Mouse (Mus musculus) adrenal gland, postnatal 25 days (tissue): ENCODE measurements at regions not wholly inside any gene's neighbourhood (a gene's known extent, or its start where the extent isn't known, plus 50 kb on each side); places are given as distances from the start of the nearest gene placed in this dataset.

Experiments
- DNase-seq: peaks from one replicate; pipeline ENCODE4 v3.0.0; 2021; ENCODE audit warnings: mixed read lengths

- DNase-seq, result no peak
Observed at GRCm38 (mm10) chr3:82781464-82781863, 94.8 kb downstream of the Rbm46 start.

GRCm38 (mm10) chr3:82770512-82771270 is 105.6 kb downstream of the Rbm46 start:
- no peak for DNase-seq

GRCm38 (mm10) chr3:82767484-82767883 is 108.8 kb downstream of the Rbm46 start:
- no peak for DNase-seq

GRCm38 (mm10) chr3:82759946-82760345 is 116.3 kb downstream of the Rbm46 start:
- DNase-seq, result no peak

- no peak for DNase-seq
Observed at GRCm38 (mm10) chr3:82758967-82759366, 117.3 kb downstream of the Rbm46 start.

GRCm38 (mm10) chr3:82725546-82725945 is 150.7 kb downstream of the Rbm46 start:
- peak; percentile 85 for DNase-seq

- DNase-seq, result no peak
Observed at GRCm38 (mm10) chr3:82707628-82708027, 159.7 kb upstream of the Npy2r start.

- DNase-seq, result no peak
Observed at GRCm38 (mm10) chr3:82692131-82692530, 144.2 kb upstream of the Npy2r start.

GRCm38 (mm10) chr3:82656159-82656874 is 108.4 kb upstream of the Npy2r start:
- no peak for DNase-seq

- DNase-seq, result no peak
Observed at GRCm38 (mm10) chr3:82652346-82652745, 104.5 kb upstream of the Npy2r start.

GRCm38 (mm10) chr3:82640052-82640451 is 92.2 kb upstream of the Npy2r start:
- no peak for DNase-seq

- DNase-seq, result no peak
Observed at GRCm38 (mm10) chr3:82636666-82637065, 88.8 kb upstream of the Npy2r start.

GRCm38 (mm10) chr3:82620418-82621003 is 72.6 kb upstream of the Npy2r start:
- no peak for DNase-seq

- DNase-seq, result no peak
Observed at GRCm38 (mm10) chr3:82619371-82619770, 71.5 kb upstream of the Npy2r start.

- no peak for DNase-seq
Observed at GRCm38 (mm10) chr3:82601880-82602279, 54.0 kb upstream of the Npy2r start.

- DNase-seq, result peak; percentile 19
Observed at GRCm38 (mm10) chr3:82598656-82599055, 50.8 kb upstream of the Npy2r start.
